Mouse (Mus musculus): Measurements from ENCODE around the gene Vps13d. TPM values are rescaled to one million over a fixed set of nuclear protein-coding genes. Genes with fewer than 3 reads are reported as not detected.
A peak's percentile ranks its signal among the peaks of the same experiment; 100 is the strongest.

Vps13d gene
- total and polyA plus RNA-seq, 2 experiments from 2014 or later: 7.8 to 35.3 TPM

DNA sequence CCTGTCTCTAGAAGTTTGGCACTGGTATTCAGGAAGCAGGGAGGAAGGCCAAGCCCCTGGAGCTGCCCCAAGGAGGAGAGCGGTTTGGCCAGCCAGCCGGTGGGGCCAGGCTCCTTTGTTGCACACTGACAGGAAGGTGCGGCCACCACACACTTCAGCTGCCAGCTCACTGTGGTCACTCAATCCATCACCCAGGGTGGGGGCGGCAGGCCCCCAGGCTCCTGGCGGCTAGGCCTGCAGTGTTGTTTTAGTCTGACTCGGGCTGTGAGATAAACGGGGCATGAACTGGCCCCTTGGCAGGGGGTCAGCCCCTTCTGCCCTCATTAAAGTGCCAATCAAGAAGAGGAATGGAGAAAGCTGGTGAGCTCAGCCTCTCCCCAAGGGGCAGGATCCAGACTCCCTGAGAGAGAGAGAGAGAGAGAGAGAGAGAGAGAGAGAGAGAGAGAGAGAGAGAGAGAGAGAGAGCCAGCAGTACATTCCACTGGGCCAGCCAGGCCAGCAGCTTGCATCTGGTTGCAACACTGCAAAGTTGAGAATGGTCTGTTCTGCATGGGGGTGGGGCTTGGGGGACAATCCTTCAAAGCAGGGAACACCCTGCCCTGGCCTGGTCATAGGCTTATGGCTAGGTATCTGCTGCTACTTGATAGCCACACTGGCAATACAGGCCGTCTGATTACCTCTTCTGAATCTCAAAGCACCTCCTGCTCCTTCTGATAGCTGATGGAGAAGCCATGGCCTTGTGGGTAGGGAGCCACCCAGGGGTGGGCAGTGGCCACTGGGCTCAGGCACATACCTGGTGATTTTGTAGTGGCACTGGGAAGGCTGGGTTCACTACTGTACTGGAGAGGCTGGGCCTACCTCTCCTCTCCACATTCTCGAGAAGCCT, 245.1 kb downstream of the Vps13d start:
- Histone ChIP-seq H3K9me3 (ENCODE audit: low read length) (no peaks in the 10 kb centered on the region), H3K27me3 (ENCODE audit: insufficient read depth, low read length) (no peaks in the 10 kb centered on the region), H3K4me3 (ENCODE audit: low read length) (no peak overlapping the region), H3K4me1 (ENCODE audit: insufficient read depth, low read length) (0 out of 2 replicates have a peak, but pooled peaks cover 4% of the 10 kb centered on the region), H3K27ac (peak overlapping the region; percentile 42; the same call in 1 of the 2 replicates), H3K36me3 (ENCODE audit: insufficient read depth, low read length) (no peaks in the 10 kb centered on the region), H3K4me2 (ENCODE audit: low read depth, low read length) (no peak overlapping the region), H3K9ac (replicated peaks; ENCODE audit: low read length) (no peak overlapping the region)
- DNase-seq (ENCODE audit: low spot score) (peak; percentile 66), ATAC-seq (peak; percentile 87)
- TF ChIP-seq CTCF (IDR thresholded peaks at IDR 0.05; ENCODE audit: low read depth): no peak
- WGBS: 26% methylated on average over 9 of the region's 9 CpGs

DNA sequence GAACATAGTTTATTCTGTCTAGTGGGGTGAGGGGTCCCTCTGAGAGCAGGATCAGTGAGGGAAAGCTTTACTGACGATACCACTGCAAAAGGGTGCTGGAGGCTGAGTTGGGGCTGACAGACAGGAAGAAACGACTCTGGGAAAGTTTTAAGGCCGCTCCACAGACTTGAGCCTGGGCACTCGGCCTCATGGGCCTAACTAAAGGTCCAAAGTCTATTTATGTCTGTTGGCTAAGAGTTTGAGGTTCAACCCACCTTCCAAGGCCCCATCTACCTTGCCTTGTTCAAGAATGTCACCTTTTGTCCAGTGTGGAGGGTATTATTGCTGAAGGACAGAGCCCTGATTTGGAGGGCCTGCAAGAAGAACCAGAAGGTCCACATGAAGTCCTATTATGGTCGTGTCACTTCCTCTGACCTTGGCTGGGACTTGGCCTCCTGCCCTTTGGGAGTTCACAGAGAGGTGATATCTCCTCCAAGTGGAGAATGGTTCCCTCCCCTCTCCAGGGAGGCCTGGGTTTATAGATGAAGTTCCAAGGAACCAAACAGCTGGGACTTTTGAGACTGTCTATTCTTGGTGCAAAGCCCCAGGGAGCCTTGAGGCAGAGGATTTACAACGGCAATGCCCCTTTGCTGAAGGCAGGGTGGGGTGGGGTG, 246.9 kb downstream of the Vps13d start:
- no peak for ATAC-seq
- WGBS: 66% methylated on average over 6 of the region's 6 CpGs

GRCm38 (mm10) chr4:144943273-144943672, 251.5 kb downstream of the Vps13d start:
- no peaks in the 10 kb centered on the region for H3K9me3 ChIP-seq (ENCODE audit: low read length)
- H3K27ac ChIP-seq: no peak overlapping the region
- H3K27me3 ChIP-seq (ENCODE audit: insufficient read depth, low read length): no peaks in the 10 kb centered on the region
- ATAC-seq: no peak
- H3K4me2 ChIP-seq (ENCODE audit: low read depth, low read length): no peak overlapping the region
- WGBS: 85% methylated on average over 5 of the region's 5 CpGs
- H3K4me1 ChIP-seq (ENCODE audit: insufficient read depth, low read length): no peaks in the 10 kb centered on the region
- no peak overlapping the region for H3K9ac ChIP-seq (replicated peaks; ENCODE audit: low read length)
- no peaks in the 10 kb centered on the region for H3K36me3 ChIP-seq (ENCODE audit: insufficient read depth, low read length)
- DNase-seq (ENCODE audit: low spot score): no peak
- no peak overlapping the region for H3K4me3 ChIP-seq (ENCODE audit: low read length)
- TF ChIP-seq CTCF (IDR thresholded peaks at IDR 0.05; ENCODE audit: low read depth): no peak

More for the DNA sequence above, 246.9 kb downstream of the Vps13d start:
- H3K4me2 ChIP-seq (ENCODE audit: low read depth, low read length): no peak overlapping the region
- no peaks in the 10 kb centered on the region for H3K27me3 ChIP-seq (ENCODE audit: insufficient read depth, low read length)
- no peaks in the 10 kb centered on the region for H3K36me3 ChIP-seq (ENCODE audit: insufficient read depth, low read length)
- no peak overlapping the region for H3K27ac ChIP-seq
- no peak overlapping the region for H3K4me3 ChIP-seq (ENCODE audit: low read length)
- H3K9me3 ChIP-seq (ENCODE audit: low read length): no peaks in the 10 kb centered on the region
- 0 out of 2 replicates have a peak, but pooled peaks cover 4% of the 10 kb centered on the region for H3K4me1 ChIP-seq (ENCODE audit: insufficient read depth, low read length)
- no peak for TF ChIP-seq CTCF (IDR thresholded peaks at IDR 0.05; ENCODE audit: low read depth)
- no peak for DNase-seq (ENCODE audit: low spot score)
- H3K9ac ChIP-seq (replicated peaks; ENCODE audit: low read length): no peak overlapping the region

GRCm38 (mm10) chr4:144942433-144942832, 252.4 kb downstream of the Vps13d start:
- H3K27me3 ChIP-seq (ENCODE audit: insufficient read depth, low read length): no peaks in the 10 kb centered on the region
- no peaks in the 10 kb centered on the region for H3K4me1 ChIP-seq (ENCODE audit: insufficient read depth, low read length)
- H3K4me2 ChIP-seq (ENCODE audit: low read depth, low read length): no peak overlapping the region

DNA sequence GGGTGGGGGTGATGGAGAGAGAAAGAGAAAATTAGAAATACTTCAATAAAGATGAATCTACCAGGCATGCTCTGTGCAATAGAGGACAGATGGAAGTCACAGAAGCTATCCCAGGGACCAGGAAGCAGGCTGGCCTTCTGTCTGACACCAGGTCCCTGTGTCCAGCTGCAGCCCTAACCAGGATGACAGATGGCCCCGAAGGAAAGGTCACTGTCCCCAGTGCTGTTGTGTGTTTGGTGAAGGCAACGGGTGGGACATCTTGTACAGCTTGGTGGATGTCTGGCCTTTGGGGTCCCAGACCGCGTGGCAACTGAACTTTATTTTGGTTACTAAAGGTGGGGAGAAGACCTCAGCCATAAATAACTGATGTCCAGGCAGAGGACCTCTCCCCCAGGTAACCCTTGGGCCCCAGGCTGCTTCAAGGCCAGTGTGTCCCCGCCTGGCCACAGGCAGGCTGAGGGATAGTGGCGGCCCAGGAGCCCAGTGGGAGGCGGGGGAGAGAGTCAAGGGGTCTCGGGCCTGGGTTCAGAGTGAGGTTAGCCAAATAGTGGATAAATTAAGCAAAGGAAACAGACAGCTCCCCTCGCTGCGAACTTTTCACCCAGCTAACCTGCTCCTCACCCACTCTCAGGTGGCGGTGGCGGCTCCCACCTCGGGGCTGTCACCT, 253.9 kb downstream of the Vps13d start:
- WGBS: 84% methylated on average over 13 of the region's 13 CpGs
- no peaks in the 10 kb centered on the region for H3K9me3 ChIP-seq (ENCODE audit: low read length)
- H3K4me1 ChIP-seq (ENCODE audit: insufficient read depth, low read length): no peaks in the 10 kb centered on the region
- H3K4me3 ChIP-seq (ENCODE audit: low read length): no peak overlapping the region
- no peak overlapping the region for H3K9ac ChIP-seq (replicated peaks; ENCODE audit: low read length)
- ATAC-seq: no peak
- TF ChIP-seq CTCF (IDR thresholded peaks at IDR 0.05; ENCODE audit: low read depth): no peak
- H3K36me3 ChIP-seq (ENCODE audit: insufficient read depth, low read length): no peaks in the 10 kb centered on the region
- H3K27ac ChIP-seq: no peak overlapping the region
- H3K27me3 ChIP-seq (ENCODE audit: insufficient read depth, low read length): no peaks in the 10 kb centered on the region
- DNase-seq (ENCODE audit: low spot score): no peak
- no peak overlapping the region for H3K4me2 ChIP-seq (ENCODE audit: low read depth, low read length)

More at GRCm38 (mm10) chr4:144942433-144942832, 252.4 kb downstream of the Vps13d start:
- no peaks in the 10 kb centered on the region for H3K36me3 ChIP-seq (ENCODE audit: insufficient read depth, low read length)
- DNase-seq (ENCODE audit: low spot score) (no peak), ATAC-seq (no peak)
- H3K4me3 ChIP-seq (ENCODE audit: low read length): no peak overlapping the region
- no peak overlapping the region for H3K27ac ChIP-seq
- TF ChIP-seq CTCF (IDR thresholded peaks at IDR 0.05; ENCODE audit: low read depth): no peak
- H3K9me3 ChIP-seq (ENCODE audit: low read length): no peaks in the 10 kb centered on the region
- 92% methylated on average over 3 of the region's 3 CpGs for WGBS
- H3K9ac ChIP-seq (replicated peaks; ENCODE audit: low read length): no peak overlapping the region

DNA sequence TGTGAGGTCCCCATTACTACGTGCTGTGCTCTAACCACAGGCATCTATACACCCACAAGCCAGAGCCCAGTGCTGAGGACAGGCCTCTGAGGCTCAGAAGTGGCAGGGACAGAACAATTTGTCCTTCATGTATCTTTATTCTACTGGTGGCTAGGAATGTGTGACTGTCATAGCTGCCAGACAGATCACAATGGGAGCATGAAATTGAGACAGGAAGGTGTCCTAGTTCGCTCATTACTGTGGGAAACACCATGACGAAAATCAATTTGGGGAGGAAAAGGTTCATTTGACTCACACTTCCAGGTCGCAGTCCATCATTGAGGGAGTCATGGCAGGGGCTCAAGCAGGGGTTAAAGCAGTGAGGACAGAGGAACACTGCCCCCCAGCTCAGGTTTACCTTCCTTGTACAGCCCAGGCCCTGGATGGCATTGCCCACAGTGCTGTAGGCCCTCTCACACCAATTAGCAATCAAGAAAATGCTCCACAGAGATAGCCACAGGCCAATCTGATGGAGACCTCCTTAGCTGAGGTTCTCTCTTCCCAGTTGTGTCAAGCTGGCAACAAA, 254.9 kb downstream of the Vps13d start:
- Histone ChIP-seq H3K27ac (no peak overlapping the region), H3K9ac (replicated peaks; ENCODE audit: low read length) (no peak overlapping the region), H3K36me3 (ENCODE audit: insufficient read depth, low read length) (no peaks in the 10 kb centered on the region), H3K9me3 (ENCODE audit: low read length) (no peaks in the 10 kb centered on the region), H3K4me3 (ENCODE audit: low read length) (no peak overlapping the region), H3K27me3 (ENCODE audit: insufficient read depth, low read length) (no peaks in the 10 kb centered on the region), H3K4me2 (ENCODE audit: low read depth, low read length) (no peak overlapping the region), H3K4me1 (ENCODE audit: insufficient read depth, low read length) (no peaks in the 10 kb centered on the region)
- no peak for ATAC-seq
- no peak for DNase-seq (ENCODE audit: low spot score)
- 67% methylated on average over 4 of the region's 4 CpGs for WGBS
- no peak for TF ChIP-seq CTCF (IDR thresholded peaks at IDR 0.05; ENCODE audit: low read depth)

All from hindbrain, postnatal 0 days (tissue).